Mouse (Mus musculus): Measurements from ENCODE around the gene Fam129b. TPM values are rescaled to one million over a fixed set of nuclear protein-coding genes. Genes with fewer than 3 reads are reported as not detected.
"Not testable (repeated sequence)": the region's sequence is repeated elsewhere in the genome, so short reads cannot be mapped to it uniquely, and the experiment has no call there.

Gene Fam129b
- 28.3 and 30.0 TPM in 2 replicates for polyA plus RNA-seq (2012; rRNA removed)

DNA sequence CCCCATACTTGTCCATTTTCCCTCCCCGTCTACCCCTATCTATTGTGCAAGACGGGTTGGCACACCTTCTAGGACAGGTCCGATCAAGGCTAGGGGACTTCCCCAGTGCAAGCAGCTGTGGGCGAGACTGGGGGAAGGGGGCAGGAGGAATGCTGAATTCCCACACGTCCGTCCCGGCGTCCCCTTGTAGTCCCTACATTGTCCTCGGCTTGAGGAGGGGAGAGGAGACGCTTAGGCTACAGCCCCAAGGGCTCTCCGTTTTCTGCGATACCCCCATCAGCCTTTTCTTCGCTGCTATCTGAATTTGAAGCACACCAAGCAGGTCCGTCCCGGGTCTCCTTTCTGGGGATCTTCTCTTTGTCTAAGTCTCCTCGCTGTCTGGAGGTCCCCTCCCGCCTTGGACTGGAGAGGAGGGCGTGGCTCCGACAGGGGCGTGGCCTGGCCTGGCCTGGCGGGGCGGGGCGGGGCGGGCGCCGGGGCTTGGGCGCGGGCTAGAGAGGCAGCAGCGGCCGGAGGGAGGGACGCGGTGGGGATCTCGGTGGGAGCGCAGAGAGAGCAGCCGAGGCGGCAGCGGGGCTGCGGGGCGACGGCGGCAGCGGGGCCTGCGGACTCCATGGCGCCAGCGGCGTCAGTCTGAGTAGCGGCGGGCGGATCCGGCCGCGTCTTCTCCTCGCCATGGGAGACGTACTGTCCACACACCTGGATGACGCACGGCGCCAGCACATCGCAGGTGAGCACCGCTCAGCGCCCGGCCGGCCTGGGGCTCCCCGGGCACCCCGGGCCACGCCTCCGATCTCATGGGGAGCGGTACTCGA is at the start of gene Fam129b:
Gene Fam129b (plus strand): TSS at position 440 of the 815 bp plus-strand sequence.
- DNase-seq (ENCODE audit: extremely low spot score in 1 of 2, low spot score in 1 of 2), result peak in 1 of 2 experiments; percentile 76

DNA sequence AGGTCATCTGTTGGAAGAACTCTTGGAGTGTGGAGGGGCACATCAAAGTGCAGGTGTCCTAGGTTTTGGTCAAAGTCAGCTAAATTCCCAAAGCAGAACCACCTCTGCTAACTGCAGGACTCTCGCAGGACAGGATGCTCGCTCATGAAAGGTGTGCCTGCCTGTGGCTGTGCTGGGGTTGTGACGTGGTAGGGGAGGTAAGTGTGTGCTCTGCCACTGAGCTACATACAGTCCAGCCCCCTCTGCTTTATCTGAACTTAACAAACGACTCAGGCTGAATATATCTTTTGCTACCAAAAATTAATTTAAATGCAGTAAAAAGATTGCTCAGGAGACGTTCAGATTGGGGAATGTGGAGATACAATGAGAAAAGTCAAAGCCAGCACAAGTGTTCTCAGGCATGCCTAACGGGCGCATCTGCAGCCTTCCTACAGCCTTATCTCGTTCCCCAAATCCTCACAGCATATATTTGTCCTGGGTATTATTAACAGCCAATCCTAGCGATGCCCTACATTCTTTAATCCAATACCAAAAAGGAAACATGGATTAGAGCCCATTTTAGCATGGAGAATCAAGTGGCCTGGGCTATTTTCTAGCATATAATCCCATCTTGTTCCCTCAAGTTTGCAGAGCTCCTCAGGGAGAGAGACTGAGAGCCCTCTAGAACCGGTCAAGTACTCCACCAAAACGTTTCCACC is 46.8 kb upstream of the Fam129b start:
- no peak for DNase-seq (ENCODE audit: extremely low spot score in 1 of 2, low spot score in 1 of 2)

DNA sequence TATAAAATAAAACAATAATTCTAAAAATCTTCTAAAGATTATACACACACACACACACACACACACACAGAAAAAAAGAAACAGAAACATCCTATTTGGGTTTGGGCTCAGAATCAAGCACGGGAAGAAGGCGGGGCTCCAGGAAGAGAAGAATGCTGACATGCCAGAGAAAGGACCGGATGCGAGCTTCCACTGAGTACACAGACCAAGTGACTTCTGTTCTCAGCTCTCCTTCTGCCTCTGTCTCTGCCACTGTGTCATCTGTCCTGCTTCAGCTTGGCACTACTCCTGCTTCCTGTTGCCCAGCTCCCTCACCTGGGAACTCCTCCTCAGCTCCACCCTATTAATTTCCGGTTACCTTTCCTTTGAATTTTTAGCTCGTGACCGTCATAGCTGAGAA is 41.4 kb upstream of the Fam129b start:
- DNase-seq (ENCODE audit: extremely low spot score in 1 of 2, low spot score in 1 of 2), result no peak

DNA sequence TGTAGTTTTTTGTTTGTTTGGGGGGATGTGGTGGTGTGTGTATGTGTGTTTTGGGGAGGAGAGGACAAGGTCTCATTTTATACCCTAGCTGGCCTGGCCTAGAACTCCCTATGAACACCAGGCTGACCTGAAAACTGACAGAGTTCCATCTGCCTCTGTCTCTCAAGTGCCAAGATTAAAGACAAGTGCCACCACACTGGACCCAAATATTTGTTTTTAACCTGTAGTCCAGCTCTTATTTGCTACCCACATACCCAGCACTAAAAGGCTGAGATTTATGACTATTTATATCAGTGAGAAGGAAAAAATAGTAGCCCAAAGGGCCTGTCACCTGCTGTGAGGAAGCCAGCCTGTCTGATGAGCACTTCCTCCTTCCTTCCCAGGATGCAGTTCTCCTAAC is 40.3 kb upstream of the Fam129b start:
- DNase-seq (ENCODE audit: extremely low spot score in 1 of 2, low spot score in 1 of 2), result no peak

DNA sequence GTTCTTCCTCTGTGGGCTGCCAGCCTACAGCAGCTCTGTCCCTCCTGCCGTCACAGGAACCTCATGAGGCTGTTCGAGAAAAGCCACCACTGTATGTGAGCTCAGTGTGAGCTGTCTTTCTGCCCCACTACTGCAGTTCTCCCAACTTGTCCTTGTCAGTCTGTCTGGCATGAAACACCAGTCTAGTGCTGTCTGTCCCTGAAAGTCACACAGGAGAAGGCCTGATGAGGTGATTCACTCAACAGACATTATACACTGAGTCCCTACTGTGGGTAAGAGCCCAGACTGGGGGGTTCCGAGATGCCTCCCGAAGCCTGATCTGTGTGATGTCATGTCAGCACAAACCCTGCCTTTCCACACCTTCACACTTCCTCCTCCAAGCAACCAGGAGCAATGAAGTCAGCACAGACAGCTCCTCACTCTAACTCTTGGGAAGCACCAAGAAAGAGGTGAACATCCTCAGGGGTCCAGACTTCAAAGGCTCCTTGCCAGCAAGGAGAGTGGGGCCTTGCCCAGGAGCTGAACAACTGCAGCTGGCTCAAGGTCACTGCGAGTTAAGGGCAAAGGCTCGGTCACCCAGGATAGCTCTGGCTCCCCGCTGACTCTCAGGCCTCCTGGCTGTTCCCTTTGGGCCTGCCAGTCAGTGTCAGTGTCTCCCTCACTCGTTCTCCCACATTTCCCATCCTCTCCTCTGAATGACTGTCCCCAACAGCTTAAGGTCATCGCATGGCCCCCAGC is 37.6 kb upstream of the Fam129b start:
- no peak for DNase-seq (ENCODE audit: extremely low spot score in 1 of 2, low spot score in 1 of 2)

DNA sequence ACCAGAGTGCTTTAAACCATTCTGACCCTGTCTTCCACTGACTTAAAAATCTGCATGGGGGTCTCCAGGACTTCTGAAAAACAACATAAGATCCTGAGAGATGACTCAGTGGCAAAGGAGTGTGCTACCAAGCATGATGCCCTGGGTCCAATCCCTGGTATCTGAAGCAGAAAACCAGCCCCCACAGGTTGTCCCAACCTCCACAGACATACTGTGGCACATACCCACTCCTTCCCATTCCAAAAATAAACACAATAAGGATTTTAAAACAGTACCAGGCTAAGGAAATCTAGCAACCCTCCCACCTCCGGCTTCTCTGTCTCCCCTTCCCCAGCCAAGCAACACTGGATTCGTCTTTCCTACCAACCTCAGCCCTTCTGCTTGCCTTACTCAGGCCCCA is 36.7 kb upstream of the Fam129b start:
- peak in 1 of 2 experiments; percentile 50 for DNase-seq (ENCODE audit: extremely low spot score in 1 of 2, low spot score in 1 of 2)

DNA sequence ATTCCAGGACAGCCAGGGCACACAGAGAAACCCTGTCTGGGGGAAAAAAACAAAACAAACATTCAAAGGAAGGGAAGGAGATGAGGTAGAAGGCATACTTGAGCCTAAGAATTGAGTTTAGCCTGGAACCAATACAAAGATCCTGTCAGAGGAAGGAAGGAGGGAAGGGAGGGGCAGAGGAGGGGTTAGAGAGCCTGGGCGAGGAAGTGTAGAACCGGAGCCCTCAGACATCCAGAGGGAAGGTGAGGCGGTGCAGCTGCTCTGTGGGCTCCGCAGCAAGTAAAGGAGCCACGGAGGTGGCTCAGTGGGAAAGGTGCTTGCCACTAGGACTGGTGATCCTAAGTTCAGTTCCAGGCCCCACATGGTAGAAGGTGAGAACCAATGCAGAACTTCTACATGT is 34.8 kb upstream of the Fam129b start:
- DNase-seq (ENCODE audit: extremely low spot score in 1 of 2, low spot score in 1 of 2), result no peak

DNA sequence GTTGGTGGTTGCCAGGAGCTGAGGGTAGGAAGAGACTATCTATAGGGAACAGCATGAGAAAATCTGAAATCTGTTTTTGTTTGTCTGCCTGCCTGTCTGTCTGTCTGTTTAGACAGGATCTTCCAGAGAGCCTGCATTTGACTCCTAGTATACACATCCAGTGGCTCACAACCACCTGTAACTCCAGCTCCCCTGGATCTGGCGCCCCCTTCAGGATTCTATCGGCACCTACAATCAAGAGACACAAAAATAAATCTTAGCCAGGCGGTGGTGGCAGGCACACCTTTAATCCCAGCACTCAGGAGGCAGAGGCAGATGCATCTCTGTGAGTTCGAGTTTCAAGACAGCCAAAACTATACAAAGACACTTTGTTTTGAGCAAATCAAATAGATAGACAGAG is 33.4 kb upstream of the Fam129b start:
- DNase-seq (ENCODE audit: extremely low spot score in 1 of 2, low spot score in 1 of 2), result no peak

DNA sequence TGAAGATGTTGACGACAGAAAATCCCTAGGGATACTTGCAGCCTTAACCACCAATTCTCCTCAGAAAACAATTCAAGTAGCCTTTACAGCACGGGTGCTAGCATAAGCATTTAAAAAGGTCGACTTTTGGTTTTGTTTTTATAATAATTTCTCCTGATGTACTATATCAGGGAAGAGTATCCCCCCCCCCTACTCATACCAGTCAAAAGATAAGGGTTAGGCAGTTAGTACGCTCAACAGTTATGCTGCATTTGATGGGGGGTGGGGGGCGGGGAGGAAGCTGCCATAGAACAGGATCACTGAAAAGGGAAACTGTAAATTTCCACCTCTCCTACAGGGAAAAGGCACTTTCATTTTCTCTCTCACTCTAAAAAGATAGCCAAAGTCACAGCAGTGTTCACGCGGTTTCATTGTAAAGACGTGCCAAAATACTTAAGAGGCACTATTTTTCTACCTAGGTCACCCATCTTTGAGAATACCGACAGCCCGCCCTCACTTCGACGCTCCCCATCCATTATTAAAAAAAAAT is 30.3 kb upstream of the Fam129b start:
- no peak for DNase-seq (ENCODE audit: extremely low spot score in 1 of 2, low spot score in 1 of 2)

DNA sequence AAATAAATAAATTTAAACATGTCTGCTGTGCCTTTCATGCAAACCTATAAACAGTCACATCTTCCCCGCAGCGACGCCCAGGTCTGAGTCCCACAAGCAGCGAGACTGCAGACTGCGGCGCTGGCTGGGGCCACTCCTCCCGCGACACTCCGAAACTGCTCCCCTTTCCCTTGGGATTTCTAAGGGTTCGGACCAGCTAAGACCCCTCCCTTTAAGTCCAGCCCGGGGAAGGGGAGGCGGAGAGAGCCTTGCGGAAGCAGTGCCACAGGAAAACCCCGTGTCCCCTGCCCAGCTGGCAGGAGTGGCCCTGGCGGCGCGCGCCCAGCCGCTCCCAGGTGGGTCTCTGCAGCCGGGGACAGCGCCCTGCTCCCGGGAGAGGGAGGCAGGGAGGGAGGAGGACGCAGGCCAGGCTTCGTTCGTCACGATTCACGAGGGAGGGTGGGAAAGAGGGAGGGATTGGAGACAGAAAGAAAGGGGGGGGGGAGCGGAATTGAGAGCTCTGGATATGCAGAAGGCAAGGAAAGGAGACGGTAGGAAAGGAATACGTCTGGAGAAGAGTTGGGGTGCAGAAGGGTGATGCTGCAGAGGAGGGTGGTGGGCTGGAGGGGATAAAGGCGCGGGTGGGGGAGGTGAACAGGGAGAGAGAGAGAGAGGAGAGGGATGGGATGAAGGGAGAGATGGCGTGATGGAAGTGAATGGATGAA is 29.7 kb upstream of the Fam129b start:
- DNase-seq (ENCODE audit: extremely low spot score in 1 of 2, low spot score in 1 of 2), result peak; percentile 44 to 78

DNA sequence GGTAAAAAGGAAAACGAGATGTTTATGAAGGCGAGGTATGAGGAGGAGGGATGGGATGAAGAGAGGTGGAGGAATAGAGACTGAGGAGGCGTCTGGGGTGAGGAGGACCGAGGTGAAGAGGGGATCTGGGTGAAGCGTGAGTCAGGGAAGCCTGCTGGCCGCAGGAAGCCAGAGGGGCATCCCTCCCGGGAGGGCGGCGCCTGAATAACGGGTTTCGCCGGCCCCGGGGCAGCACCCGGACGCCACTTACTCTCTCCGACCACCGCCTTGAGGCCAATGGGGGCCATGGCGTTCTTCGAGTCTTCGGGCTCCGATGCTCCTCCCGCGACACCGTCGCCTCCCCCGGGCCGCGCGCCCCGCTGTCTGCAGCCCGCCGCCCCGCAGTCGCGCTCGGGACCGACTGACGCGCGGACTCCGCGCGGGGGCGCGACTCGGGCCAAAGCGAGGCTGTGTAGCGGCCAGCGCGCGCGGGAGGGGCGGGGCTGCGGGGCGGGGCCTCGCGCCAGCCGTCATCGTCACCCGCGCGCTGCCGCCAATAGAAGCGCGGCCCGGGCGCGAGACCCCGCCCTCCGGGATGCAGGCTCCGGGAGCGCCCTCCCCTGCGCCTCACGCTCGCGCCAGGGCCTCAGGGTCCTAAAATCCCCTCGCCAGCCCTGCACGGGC is 29.0 kb upstream of the Fam129b start, which contains the start of gene Stxbp1:
Gene Stxbp1 (minus strand): TSS at position 441 of the 663 bp plus-strand sequence.
- peak; percentile 62 to 88 for DNase-seq (ENCODE audit: extremely low spot score in 1 of 2, low spot score in 1 of 2)

DNA sequence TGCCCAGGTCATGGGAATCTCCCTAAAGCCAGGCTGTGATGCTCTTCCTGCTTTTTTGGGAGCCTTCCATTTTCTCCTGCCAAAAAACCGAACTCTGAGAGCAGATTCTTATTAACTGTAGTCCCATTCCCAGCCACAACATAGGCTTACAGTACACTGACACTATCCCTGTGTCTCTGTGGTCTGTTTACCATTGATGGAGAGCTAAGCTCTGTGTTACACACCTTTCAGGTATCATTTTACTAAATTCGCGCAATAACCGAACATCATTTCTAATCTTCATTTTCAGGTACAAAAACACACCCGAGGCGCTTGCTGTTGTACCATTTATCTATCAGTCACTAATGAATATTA is 28.5 kb upstream of the Fam129b start:
- no peak for DNase-seq (ENCODE audit: extremely low spot score in 1 of 2, low spot score in 1 of 2)

DNA sequence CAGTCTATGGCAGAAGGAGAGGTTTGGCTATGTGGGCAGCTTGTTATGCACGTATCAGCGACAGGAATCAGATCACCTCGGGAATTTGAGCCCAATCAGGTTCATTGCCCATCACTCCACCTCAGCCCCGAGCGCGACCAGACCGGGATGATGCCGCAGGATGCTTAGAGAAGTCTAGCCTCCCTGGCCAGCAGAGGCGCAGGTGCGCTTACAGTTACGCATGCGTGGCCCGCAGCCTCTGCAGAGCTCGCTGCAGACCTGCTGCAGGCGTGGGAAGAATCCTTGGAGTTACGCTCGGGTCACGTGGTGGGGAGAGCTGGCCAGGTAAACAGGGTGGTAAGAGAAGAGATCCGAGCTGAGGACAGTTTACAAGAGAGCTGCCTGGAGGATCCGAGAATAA is 23.8 kb upstream of the Fam129b start:
- DNase-seq (ENCODE audit: extremely low spot score in 1 of 2, low spot score in 1 of 2), result peak in 1 of 2 experiments; percentile 84

DNA sequence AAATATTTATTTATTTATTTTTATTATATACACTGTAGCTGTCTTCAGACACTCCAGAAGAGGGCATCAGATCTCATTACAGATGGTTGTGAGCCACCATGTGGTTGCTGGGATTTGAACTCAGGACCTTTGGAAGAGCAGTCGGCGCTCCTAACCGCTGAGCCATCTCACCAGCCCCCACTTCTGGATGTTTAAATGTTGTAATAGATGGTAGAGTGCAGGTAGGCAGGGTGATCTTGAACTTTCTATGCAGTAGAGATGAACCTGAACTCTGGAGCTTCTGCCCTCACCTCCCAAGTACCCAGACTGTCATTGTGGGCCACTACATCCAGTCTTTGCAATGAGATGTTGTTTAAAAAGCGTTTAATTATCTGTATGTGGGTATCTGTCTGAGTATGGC is 22.2 kb upstream of the Fam129b start:
- DNase-seq (ENCODE audit: extremely low spot score in 1 of 2, low spot score in 1 of 2), result not testable (repeated sequence)

DNA sequence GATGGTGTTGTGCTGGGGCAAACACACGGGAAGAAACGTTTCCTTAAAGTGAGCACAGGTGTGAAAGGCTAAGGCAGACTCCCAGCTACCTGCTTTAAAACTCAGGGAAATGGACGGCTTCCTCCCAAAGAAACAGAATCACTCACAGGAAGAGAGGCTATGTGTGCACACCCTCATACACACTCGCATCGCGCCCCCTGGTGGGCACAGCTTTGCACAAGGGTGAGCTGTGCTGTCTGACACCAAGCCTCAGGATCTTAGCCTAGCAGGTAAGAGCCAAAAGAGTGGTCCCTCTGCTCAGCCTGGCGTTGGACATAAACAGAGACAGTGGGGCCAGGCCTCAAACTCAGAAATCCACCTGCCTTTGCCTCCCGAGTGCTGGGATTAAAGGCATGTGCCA is 21.7 kb upstream of the Fam129b start:
- peak; percentile 67 to 96 for DNase-seq (ENCODE audit: extremely low spot score in 1 of 2, low spot score in 1 of 2)

DNA sequence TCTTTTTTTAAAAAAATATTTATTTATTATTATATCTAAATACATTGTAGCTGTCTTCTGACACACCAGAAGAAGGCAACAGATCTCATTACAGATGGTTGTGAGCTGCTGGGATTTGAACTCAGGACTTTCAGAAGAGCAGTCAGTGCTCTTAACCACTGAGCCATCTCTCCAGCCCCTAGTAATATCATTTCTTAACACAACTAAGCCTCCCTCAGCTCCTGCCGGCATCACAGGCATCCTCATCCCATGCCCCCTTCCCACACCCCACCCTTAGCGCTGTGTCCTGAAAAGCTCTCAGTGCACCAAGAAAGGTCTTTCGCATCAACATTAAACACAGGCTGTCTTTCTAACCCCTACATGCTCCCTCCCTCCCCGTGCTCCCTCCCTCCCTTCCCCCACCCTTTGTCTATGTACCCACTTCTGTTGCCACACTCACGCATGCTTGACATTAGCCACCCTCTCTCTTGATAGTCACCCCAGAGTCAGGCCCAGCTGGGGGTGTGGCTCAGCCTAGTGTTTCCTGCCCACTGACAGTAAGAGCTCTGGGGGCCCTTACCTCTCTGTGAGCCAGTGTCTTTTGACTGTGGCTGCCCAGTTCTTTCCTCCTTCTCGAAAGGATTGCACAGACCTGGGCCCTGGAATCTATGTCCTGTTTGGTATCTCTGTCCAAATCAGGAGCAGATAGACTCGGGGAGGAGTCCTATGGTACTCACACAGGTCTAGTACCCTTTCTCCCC is 20.7 kb upstream of the Fam129b start:
- DNase-seq (ENCODE audit: extremely low spot score in 1 of 2, low spot score in 1 of 2), result no peak

DNA sequence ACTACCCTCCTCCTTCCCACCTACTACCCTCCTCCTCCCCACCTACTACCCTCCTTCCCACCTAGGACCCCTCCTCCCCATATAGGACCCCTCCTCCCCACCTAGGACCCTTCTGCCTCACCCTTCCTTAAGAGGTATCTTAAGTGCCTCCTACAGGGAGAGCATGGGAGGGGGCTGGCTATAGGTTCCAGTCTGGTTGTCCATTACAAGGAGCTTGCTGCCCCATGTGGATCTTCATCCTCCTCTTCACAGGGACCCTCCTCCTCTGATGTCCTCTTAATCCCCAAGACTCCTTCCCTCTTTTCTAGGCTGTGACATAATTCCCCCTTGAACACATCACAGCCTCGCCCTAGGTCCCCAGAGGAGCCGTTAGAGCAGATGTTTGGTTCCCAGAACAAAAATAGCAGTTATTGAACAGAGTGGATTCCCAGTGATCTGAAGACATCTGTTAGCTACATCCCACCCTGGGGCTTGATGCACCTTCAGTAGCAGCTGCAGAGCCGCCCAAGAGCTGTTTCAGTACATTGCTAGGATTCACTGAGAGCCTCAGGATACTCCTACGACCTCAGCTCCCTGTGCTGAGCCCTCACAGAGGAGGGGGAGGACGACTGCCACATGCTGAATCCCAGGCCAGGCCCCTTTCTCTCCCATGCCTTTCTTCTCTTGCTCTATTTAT is 20.0 kb upstream of the Fam129b start:
- no peak for DNase-seq (ENCODE audit: extremely low spot score in 1 of 2, low spot score in 1 of 2)

DNA sequence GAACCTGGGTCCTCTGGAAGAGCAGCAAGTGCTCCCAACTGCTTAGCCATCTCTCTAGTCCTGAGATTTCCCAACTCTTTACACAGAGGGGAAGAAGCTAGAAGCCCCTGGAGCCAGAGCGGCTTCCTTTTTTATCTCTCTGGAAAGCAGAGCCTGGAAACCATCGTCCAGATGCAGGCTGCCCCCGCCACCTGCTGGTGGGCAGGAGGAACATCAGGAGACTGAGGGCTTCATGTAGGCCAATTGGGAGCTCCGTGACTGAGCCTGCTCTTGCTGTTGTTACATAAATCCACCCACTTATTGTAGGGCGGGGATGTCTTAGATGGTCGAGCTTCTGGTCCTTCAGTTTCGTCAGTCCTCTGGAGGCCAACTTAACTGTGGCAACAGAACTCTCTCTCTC is 18.3 kb upstream of the Fam129b start:
- DNase-seq (ENCODE audit: extremely low spot score in 1 of 2, low spot score in 1 of 2), result peak in 1 of 2 experiments; percentile 90
